Mouse (Mus musculus) liver, embryonic 14.5 days (tissue): ENCODE measurements around the gene Tnr. TPM values are rescaled to one million over a fixed set of nuclear protein-coding genes. Genes with fewer than 3 reads are reported as not detected.
"Not testable (repeated sequence)": the region's sequence is repeated elsewhere in the genome, so short reads cannot be mapped to it uniquely, and the experiment has no call there.

Experiments
- ATAC-seq: fragments of 200-750 bp; cut with Nextera tagmentation; 2 replicates; pipeline ENCODE4 v1.8.0; 2017; ENCODE audit warnings: moderate number of reproducible peaks, mild to moderate bottlenecking, moderate library complexity; ENCODE audit not compliant: insufficient read depth
- DNase-seq, 3 experiments: peaks; one replicate each; pipeline ENCODE4 v3.0.0-alpha.2; 2012 to 2013; ENCODE audit warnings: low read depth in 3 of 3, low spot score in 3 of 3
- H3K27ac ChIP-seq: fragments of 300-500 bp; sonication (generic); 2 replicates; pipeline ENCODE4 v1.5.1; 2014; ENCODE audit warnings: moderate library complexity, mild to moderate bottlenecking, control low read depth, inconsistent platforms
- H3K27me3 ChIP-seq: fragments of 300-500 bp; sonication (generic); 2 replicates; pipeline ENCODE4 v1.6.1; 2014; ENCODE audit warnings: mild to moderate bottlenecking, low read length, moderate library complexity; ENCODE audit not compliant: control insufficient read depth, insufficient read depth
- H3K36me3 ChIP-seq: fragments of 300-500 bp; sonication (generic); replicated peaks from 2 replicates; pipeline ENCODE4 v1.6.1; 2014; ENCODE audit warnings: low read depth; ENCODE audit not compliant: control insufficient read depth, insufficient read depth
- H3K4me1 ChIP-seq, 2 experiments: fragments of 200-500 bp in 1 of 2; fragments of 300-500 bp in 1 of 2; sonication (generic) in 1 of 2; replicated peaks; 2 replicates each; pipeline ENCODE4 v1.6.1; 2012 to 2014; ENCODE audit warnings: antibody characterized with exemption in 1 of 2, inconsistent platforms in 1 of 2, low read length in 1 of 2; ENCODE audit not compliant: control insufficient read depth in 2 of 2, insufficient read depth in 2 of 2
- H3K4me2 ChIP-seq: fragments of 300-500 bp; sonication (generic); 2 replicates; pipeline ENCODE4 v1.6.1; 2014; ENCODE audit warnings: low read depth, mild to moderate bottlenecking, control low read depth, moderate library complexity
- H3K4me3 ChIP-seq, 2 experiments: fragments of 200-500 bp in 1 of 2; fragments of 300-500 bp in 1 of 2; sonication (generic) in 1 of 2; 2 replicates each; pipeline ENCODE4 v1.5.1; 2012 to 2014; ENCODE audit warnings: low read depth in 2 of 2, low read length in 2 of 2, mild to moderate bottlenecking in 2 of 2, control low read depth in 1 of 2, inconsistent platforms in 1 of 2, moderate library complexity in 1 of 2; ENCODE audit not compliant: insufficient read depth in 1 of 2
- H3K9ac ChIP-seq: fragments of 300-500 bp; sonication (generic); replicated peaks from 2 replicates; pipeline ENCODE4 v1.6.1; 2014; ENCODE audit warnings: mild to moderate bottlenecking, control low read depth, moderate library complexity
- H3K9me3 ChIP-seq: fragments of 300-500 bp; sonication (generic); 2 replicates; pipeline ENCODE4 v1.6.1; 2016; ENCODE audit warnings: low read length, mixed read lengths; ENCODE audit not compliant: control insufficient read depth
- CTCF ChIP-seq: IDR thresholded peaks from 2 replicates; pipeline ENCODE4 v1.5.1; 2016; ENCODE audit warnings: antibody characterized with exemption, low read depth, control low read depth
- EP300 ChIP-seq: IDR thresholded peaks from 2 replicates; pipeline ENCODE4 v1.6.1; 2016; ENCODE audit warnings: antibody characterized with exemption, low read depth
- WGBS: fragments of 180-500 bp; shearing (Covaris S2); extraction: QIAGEN DNeasy Blood & Tissue Kit; methylation state at CpG from one replicate; pipeline ENCODE4 v1.1.7; 2014; ENCODE audit not compliant: insufficient replicate concordance; 5-methylcytosine and 5-hydroxymethylcytosine counted together
- polyA plus RNA-seq, 2 experiments: library from polyadenylated mRNA; depleted of rRNA in 1 of 2; stranded (reverse) in 1 of 2; unstranded in 1 of 2; fragments of >200 nt; fragmentation: Nextera tagmentation in 1 of 2; extraction: Ambion mirVana in 1 of 2; gene quantifications; 2 replicates each; pipeline versions ENCODE4 v1.2.1 to v1.2.3; 2012 to 2014

The Tnr gene
- polyA plus RNA-seq, 2 experiments = 0.02 to 0.03 TPM

- no peaks in the 10 kb centered on the region for H3K4me1 ChIP-seq
- no peaks in the 10 kb centered on the region for H3K36me3 ChIP-seq
- no peak overlapping the region for H3K4me3 ChIP-seq
- DNase-seq (no peak), ATAC-seq (no peak)
- H3K27me3 ChIP-seq = no peaks in the 10 kb centered on the region
- TF ChIP-seq CTCF (no peak), EP300 (no peak)
- no peak overlapping the region for H3K27ac ChIP-seq
- no peak overlapping the region for H3K9ac ChIP-seq
- WGBS = 49% methylated on average over 3 of the region's 3 CpGs
- H3K4me2 ChIP-seq = no peak overlapping the region
- H3K9me3 ChIP-seq = no peaks in the 10 kb centered on the region
Observed at GRCm38 (mm10) chr1:159939335-159939734, 415.8 kb downstream of the Tnr start.

GRCm38 (mm10) chr1:159953526-159953925 is 430.0 kb downstream of the Tnr start:
- Histone ChIP-seq H3K4me3 (no peak overlapping the region), H3K9me3 (no peaks in the 10 kb centered on the region), H3K27me3 (no peaks in the 10 kb centered on the region), H3K9ac (no peak overlapping the region), H3K4me1 (no peaks in the 10 kb centered on the region), H3K4me2 (no peak overlapping the region), H3K27ac (no peak overlapping the region), H3K36me3 (no peaks in the 10 kb centered on the region)
- no peak for TF ChIP-seq EP300
- no peak for TF ChIP-seq CTCF
- ATAC-seq = no peak
- 18% methylated on average over 1 of the region's 1 CpGs for WGBS
- DNase-seq = no peak

DNA sequence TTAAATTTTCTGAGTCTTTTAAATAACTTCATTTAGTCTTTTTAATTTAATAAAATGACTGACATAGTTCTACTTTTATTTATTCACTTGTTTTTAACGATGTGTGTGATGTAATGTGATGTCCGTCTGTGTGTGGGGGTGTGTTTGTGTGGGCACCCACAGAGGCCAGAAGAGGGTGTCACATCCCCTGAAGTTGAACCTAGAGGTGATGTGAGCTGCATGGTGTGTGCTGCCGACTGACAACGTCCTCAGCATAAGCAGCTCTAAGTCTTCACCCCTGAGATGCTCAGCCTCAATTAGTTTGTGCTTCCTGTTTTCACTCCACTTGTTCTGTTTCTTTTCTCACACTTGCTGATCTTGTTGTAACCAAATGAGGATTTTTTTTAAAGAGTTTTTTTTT is 439.8 kb downstream of the Tnr start:
- 62% methylated on average over 4 of the region's 4 CpGs for WGBS
- no peak for DNase-seq
- no peaks in the 10 kb centered on the region for H3K36me3 ChIP-seq
- no peaks in the 10 kb centered on the region for H3K4me1 ChIP-seq
- no peak overlapping the region for H3K27ac ChIP-seq
- no peak overlapping the region for H3K4me2 ChIP-seq
- H3K9ac ChIP-seq = no peak overlapping the region
- no peak for ATAC-seq
- H3K9me3 ChIP-seq = no peaks in the 10 kb centered on the region
- no peaks in the 10 kb centered on the region for H3K27me3 ChIP-seq
- no peak overlapping the region for H3K4me3 ChIP-seq
- TF ChIP-seq CTCF (no peak), EP300 (no peak)

GRCm38 (mm10) chr1:159966286-159966685 is 442.7 kb downstream of the Tnr start:
- not testable (repeated sequence) for H3K9ac ChIP-seq, H3K9me3 ChIP-seq, H3K4me3 ChIP-seq, H3K27ac ChIP-seq, H3K4me2 ChIP-seq, H3K4me1 ChIP-seq, DNase-seq, ATAC-seq, H3K36me3 ChIP-seq, H3K27me3 ChIP-seq

GRCm38 (mm10) chr1:159968395-159968794 is 444.8 kb downstream of the Tnr start:
- Histone ChIP-seq H3K4me3 (no peak overlapping the region), H3K4me1 (no peaks in the 10 kb centered on the region), H3K27ac (no peak overlapping the region), H3K36me3 (no peaks in the 10 kb centered on the region), H3K4me2 (no peak overlapping the region), H3K27me3 (no peaks in the 10 kb centered on the region), H3K9ac (no peak overlapping the region), H3K9me3 (no peaks in the 10 kb centered on the region)
- ATAC-seq (no peak), DNase-seq (no peak)
- no peak for TF ChIP-seq CTCF
- TF ChIP-seq EP300 = no peak

DNA sequence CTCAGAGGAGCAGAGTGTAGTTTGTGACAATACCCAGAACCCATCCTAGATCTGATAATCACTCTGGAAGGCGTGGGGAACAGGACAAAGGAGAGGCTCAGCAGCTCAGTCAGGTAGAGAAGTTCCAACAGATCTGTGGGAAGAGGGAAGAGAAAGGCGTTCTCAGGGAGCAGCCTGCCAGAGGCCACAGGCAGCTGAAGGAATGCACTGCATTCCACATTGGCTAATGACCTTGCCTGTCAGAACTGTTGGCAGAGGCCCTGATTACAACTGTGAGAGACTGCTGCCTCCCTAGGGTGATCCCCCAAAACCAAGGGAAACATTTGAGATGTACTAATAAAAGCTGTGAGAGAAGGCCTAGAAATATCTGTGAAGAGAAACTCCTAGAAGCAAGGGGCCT is 454.2 kb downstream of the Tnr start:
- H3K4me3 ChIP-seq = no peak overlapping the region
- WGBS = 38% methylated on average over 2 of the region's 2 CpGs
- DNase-seq (no peak), ATAC-seq (no peak)
- TF ChIP-seq CTCF = no peak
- no peak for TF ChIP-seq EP300
- H3K4me1 ChIP-seq = no peaks in the 10 kb centered on the region
- H3K36me3 ChIP-seq = no peaks in the 10 kb centered on the region
- no peak overlapping the region for H3K27ac ChIP-seq
- no peaks in the 10 kb centered on the region for H3K9me3 ChIP-seq
- no peak overlapping the region for H3K9ac ChIP-seq
- H3K4me2 ChIP-seq = no peak overlapping the region
- H3K27me3 ChIP-seq = no peaks in the 10 kb centered on the region
